Mouse (Mus musculus) heart, postnatal 25 days (tissue): ENCODE measurements around the gene B230118H07Rik. TPM values are rescaled to one million over a fixed set of nuclear protein-coding genes. Genes with fewer than 3 reads are reported as not detected.

Experiments
- DNase-seq: peaks from one replicate; pipeline ENCODE4 v3.0.0; 2022; ENCODE audit warnings: low spot score
- intact Hi-C: fragments of 180-260 bp; cut with DNase I; formaldehyde crosslinking; loops from one replicate; pipeline ENCODE4 v1.15.1; 2025
- total RNA-seq, 2 experiments: library from RNA; stranded (reverse); gene quantifications; 2 replicates each; pipeline ENCODE4 v1.2.3; 2021

B230118H07Rik gene
- 10 to 100 TPM; 80.0 to 90.7 TPM for total RNA-seq

DNA sequence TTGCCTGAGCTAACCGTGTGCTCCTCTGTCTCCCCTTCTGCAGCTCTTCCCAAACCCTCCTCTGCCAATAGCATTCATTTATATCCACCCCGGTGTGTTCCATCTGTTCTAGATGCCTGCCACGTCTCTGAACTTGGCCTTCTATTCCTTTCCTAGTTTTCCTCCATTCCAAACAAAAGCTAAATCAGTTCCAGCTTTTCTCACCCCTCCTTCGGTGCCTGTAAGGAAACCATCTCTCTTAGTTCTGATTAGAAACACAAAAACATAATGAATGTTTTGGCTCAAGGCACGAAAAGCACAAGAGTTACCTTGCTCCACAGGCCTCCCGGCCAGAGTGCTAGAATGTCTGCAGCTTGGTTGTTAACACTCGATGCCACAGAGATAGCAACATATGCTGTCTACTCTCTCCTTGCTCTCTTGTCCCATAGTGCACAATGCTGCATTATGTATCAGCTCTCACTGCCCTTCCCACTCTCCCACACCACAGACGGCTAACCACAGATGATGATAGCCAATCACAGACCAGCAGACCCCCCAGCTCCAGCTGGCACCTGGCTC lies at the start of gene B230118H07Rik, which contains the start of gene Rag1:
Gene B230118H07Rik, minus strand, starts transcription at position 419 of the 558 bp plus-strand sequence.
Gene Rag1, minus strand, starts transcription at position 388 of the 558 bp plus-strand sequence.
- no peak for DNase-seq
- intact Hi-C loops, result no loop called here

DNA sequence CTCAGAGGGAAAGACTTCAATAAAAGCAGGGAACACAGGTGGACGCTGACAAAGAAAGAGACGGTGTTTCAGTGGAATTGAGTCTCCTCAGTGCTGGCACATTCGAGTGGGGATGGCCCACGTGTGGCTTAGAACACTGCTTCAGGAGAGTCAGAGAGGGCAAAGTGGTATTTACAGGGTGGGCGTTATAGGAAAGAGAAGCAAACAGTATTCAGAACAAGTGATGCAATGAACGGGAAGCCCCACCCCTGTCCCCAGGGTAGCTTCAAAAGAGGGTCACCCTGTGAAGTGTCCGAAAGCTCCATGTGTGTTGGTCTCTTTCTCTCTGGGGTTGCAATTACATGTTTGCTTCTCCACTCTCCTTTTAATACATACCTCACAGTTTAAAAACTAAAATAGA lies 46.3 kb upstream of the B230118H07Rik start:
- DNase-seq, result no peak
- intact Hi-C loops, result loop anchor here (2.0 kb wide), 1 partner anchor 175 kb away; no protein-coding TSS in a partner anchor

GRCm38 (mm10) chr2:101693577-101694215 lies 44.4 kb upstream of the B230118H07Rik start:
- DNase-seq, result no peak
- intact Hi-C loops, result loop anchor here (2.0 kb wide), 1 partner anchor 177 kb away; no protein-coding TSS in a partner anchor

GRCm38 (mm10) chr2:101693043-101693442 lies 43.7 kb upstream of the B230118H07Rik start:
- intact Hi-C loops, result no loop called here
- DNase-seq, result no peak

GRCm38 (mm10) chr2:101690252-101690827 lies 41.0 kb upstream of the B230118H07Rik start:
- DNase-seq, result no peak
- intact Hi-C loops, result no loop called here

- DNase-seq, result no peak
- intact Hi-C loops, result no loop called here
These were observed 38.7 kb upstream of the B230118H07Rik start for GRCm38 (mm10) chr2:101688011-101688410.

DNA sequence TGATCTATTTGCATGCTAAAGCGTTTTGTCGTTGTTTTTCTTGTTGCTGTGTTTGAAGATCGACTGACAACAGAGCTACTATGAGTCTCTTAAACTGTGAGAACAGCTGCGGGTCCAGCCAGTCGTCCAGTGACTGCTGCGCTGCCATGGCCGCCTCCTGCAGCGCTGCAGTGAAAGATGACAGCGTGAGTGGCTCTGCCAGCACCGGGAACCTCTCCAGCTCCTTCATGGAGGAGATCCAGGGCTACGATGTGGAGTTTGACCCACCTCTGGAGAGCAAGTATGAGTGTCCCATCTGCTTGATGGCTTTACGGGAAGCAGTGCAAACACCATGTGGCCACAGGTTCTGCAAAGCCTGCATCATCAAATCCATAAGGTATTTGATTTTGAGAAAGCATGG lies 35.1 kb upstream of the B230118H07Rik start:
- intact Hi-C loops, result no loop called here
- DNase-seq, result no peak

DNA sequence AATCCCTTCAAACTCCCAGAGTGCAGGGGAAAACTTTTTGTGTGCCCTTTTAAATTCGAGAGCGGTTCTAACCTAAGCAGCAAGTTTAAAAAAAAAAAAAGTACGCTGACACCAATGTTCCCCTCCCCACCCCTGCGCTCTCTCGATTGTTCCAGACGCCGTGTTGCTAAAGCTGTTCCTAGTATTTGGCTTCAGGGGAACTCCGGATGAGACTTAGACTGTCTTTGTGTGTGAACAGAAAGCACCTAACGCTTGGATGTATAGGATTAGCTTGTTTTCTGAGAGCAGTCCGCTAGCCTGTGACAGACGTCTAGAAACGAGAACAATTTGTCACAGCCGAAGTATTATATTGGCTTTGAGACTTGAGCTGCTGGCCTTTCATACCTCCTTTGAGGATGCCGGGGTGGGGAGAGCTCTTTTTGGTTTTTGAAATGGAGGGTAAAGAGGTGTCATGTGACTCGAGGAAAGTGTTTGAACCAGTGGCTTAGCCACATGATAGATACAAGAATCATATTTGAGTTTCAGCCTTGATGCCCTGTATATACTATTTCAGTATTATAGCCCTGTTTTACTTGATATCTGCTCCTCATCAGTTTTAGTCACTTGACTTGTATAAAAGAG lies 29.9 kb upstream of the B230118H07Rik start:
- intact Hi-C loops, result no loop called here
- DNase-seq, result no peak

- intact Hi-C loops, result no loop called here
- DNase-seq, result peak; percentile 74
These were observed 29.1 kb upstream of the B230118H07Rik start, which contains the start of gene Traf6 for GRCm38 (mm10) chr2:101678236-101679021. Traf6 (plus strand) TSS chr2:101678429.

- no peak for DNase-seq
- intact Hi-C loops, result no loop called here
These were observed 24.2 kb upstream of the B230118H07Rik start for GRCm38 (mm10) chr2:101673547-101673946.

GRCm38 (mm10) chr2:101668751-101669150 lies 19.4 kb upstream of the B230118H07Rik start:
- intact Hi-C loops, result no loop called here
- DNase-seq, result no peak

DNA sequence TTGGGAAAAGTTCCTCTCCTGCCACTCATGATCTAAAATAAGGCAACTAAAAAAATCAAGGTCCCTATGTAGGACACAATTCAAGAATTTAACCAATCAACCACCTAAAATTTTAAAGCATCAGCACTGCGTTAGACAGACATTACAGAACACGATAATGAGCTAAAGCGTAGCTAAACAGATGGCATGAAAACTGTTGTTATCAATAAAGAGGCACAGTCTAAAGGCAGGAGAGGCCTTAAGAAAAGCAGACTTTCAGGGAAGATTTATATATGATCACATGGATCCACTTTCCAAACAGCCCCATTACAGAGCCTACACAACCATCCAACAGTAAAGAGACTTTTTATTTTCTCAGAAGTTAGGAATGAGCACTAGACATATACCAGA lies 16.4 kb upstream of the B230118H07Rik start:
- DNase-seq, result no peak

DNA sequence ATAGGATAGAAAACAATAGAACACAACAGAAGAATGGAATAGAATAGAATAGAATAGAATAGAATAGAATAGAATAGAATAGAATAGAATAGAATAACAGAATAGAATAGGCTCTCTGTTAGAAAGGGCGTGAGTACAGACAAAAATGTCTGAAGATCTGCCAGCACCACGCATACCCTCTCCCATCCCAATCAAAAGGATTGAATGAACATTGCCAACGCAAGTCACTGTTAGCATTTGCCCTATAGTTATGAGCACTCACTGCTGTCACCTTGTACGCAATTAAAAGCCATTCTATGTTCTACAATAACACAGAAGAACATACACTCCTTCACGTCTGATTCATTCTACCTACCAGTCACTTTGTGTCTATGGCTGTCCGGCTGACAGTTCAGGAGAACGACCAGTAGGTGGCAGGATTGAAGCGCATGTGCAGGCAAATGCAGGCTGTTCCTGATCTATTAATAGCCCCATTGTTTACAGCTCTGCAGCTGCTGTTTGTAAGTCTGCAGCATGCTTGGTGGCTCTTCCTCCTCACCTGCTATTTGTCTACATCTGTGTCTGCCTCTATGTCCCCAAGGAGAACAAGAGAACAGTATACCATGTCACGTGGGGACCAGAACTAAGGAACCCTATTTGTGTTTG lies 15.8 kb upstream of the B230118H07Rik start:
- intact Hi-C loops, result no loop called here
- DNase-seq, result peak; percentile 15

More for the DNA sequence above, 16.4 kb upstream of the B230118H07Rik start:
- intact Hi-C loops, result no loop called here

GRCm38 (mm10) chr2:101660536-101660935 lies 11.2 kb upstream of the B230118H07Rik start:
- intact Hi-C loops, result no loop called here
- DNase-seq, result no peak

- DNase-seq, result no peak
- intact Hi-C loops, result loop anchor here (1.0 to 5.0 kb wide), 3 partner anchors 56 to 181 kb away; no protein-coding TSS in a partner anchor
These were observed 3.7 kb upstream of the B230118H07Rik start for GRCm38 (mm10) chr2:101652921-101653597.

DNA sequence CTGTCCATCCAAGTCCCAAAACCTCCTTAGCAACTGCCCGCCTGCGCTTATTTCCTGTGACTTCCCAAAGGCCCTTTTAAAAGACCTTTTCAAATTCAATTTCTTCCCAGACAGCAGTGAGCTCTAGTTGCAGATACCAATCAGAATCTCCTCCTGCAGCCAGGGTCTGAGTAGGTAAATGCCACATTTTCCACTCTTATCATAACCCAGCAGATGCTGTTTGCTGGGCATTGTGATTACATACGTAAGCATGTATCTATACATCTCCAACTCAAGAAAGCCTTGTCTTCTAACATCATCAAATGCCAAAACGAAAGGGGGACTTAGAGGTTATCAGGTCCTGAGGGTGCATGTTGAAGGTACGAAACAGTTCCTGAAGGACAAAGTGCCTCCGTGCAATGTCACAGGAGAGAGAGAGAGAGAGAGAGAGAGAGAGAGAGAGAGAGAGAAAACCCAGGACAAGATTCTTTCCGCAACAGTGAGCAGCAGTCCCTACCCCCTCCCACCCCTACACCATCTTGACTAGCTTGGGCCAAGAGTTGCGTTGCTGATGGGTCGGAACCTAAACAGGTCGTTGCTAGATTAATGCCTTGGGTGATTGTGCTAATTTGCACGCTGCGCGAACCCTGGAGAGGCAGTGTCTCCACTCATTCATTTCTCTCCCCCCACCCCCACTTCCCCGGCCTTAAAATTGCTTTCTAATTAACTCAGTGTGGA lies 3.0 kb upstream of the B230118H07Rik start:
- intact Hi-C loops, result loop anchor here (5.0 kb wide), 2 partner anchors 55 to 125 kb away; no protein-coding TSS in a partner anchor
- no peak for DNase-seq

- intact Hi-C loops, result loop anchor here (5.0 kb wide), 2 partner anchors 53 to 123 kb away; no protein-coding TSS in a partner anchor
- DNase-seq, result no peak
These were observed 1.1 kb upstream of the B230118H07Rik start for GRCm38 (mm10) chr2:101650446-101650845.

DNA sequence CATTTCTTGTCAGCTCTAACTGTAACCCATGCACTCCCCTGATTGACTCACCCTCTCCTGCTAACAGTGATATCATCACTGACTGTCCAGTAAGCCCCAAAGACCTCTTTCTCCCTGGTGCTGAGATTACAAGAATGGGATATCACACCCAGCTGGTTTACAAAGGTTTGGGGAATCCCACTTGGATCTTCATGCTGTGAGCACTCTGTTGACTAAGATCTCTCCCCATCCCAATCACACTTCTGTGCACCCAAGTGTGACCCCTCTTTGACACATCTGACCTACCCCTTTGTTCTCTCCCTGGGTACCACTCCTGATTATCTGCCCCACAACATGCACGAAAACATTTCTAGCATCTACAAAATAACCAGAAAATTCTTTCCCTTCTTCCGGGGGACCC lies 971 bp downstream of the B230118H07Rik start:
- intact Hi-C loops, result no loop called here

More for the DNA sequence above, 971 bp downstream of the B230118H07Rik start:
- no peak for DNase-seq
